Mouse (Mus musculus) T-helper 17 cell (primary cell): ENCODE measurements at regions not wholly inside any gene's neighbourhood (a gene's known extent, or its start where the extent isn't known, plus 50 kb on each side); places are given as distances from the start of the nearest gene placed in this dataset.

Experiments
- in situ Hi-C, 2 experiments: fragments of 300-600 bp; cut with MboI, MseI; formaldehyde crosslinking; loops; 1 replicate in 1 of 2; 2 replicates in 1 of 2; pipeline ENCODE4 v1.15.1; 2025; ENCODE audit warnings: high pct_unique_total_duplicates in 2 of 2

GRCm38 (mm10) chr15:9898211-9898610 is 149.5 kb upstream of the Spef2 start:
- in situ Hi-C loops: loop anchor here in 1 of 2 experiments (5.0 kb wide), 1 partner anchor 39 kb away; no protein-coding TSS in a partner anchor

GRCm38 (mm10) chr15:9893146-9893545 is 144.5 kb upstream of the Spef2 start:
- in situ Hi-C loops: no loop called here

DNA sequence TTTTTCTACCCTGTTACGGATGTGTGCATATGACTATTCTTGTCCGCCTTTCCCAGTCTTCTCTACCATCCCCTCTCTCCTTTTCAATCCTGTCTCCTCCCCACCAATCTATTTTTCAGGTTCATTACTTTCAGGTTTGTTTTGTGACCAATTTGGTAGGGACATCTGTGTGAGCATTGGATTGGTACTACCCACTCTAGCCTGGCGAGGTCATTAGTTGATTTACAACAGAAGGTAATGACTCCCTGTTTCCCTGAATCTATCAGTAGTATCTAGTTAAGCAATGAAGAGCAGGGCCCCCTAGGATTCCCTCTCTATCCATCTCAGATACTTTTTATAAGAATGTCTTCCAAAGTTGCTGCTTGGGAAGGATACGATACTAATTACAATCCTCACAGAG is 143.5 kb upstream of the Spef2 start:
- in situ Hi-C loops: no loop called here

DNA sequence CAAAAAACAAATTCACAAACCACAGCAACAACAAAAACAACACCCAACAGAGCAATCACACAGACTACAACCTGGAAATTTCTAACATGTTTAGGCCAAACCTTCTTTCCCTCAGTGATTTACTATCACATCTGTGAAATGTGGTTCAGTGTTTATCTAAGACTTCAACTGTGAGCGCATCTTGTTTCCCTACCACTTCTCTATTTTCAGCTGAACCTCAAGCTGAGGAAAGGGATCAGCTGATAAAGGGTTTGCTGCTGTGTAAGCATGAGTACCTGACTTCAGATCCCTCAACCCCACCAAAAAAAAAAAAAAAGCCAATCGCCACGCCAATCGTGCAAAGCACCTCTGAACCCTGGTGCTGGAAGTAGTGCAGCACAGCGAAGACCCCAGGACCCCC is 142.8 kb upstream of the Spef2 start:
- in situ Hi-C loops: no loop called here

GRCm38 (mm10) chr15:9875776-9876175 is 127.1 kb upstream of the Spef2 start:
- in situ Hi-C loops: no loop called here

DNA sequence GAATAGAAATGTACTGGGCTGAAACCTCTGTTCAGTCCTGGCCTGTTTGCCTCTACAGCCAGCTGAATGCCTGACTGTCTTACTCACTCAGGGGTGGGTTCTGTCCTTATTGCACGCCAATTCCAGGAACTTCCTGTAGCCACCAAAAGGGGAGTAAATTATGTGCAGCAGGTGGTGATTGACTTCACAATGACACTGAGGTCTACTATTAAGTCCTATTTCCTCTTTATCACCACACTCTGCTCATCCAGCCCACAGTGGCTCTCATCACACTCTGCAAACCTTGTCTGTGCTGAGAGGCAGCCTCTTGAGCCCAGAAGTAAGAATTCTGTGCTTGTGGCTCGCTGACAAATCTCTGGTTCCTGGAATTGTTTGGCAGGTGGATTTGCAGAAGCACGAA is 121.5 kb upstream of the Spef2 start:
- in situ Hi-C loops: loop anchor here in 1 of 2 experiments (5.0 kb wide), 2 partner anchors 118 to 288 kb away; no protein-coding TSS in a partner anchor

DNA sequence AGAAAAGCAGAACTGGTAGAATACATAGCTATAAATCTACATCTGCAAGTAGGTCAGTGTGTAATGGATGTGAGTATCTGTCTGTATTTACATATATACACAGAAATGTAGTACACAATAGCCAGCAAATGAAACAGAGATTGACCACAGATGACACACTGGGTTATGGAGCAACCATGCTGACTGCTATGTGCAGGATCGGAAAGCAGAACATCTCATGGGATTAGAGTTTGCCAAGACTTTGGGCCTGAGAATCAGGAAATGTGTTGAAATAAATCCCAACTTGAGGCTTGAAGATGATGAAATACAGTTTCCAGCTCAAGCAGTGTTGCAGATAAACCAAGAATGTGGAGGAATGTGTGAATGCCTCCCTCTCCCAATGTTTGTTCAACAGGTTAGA is 116.1 kb upstream of the Spef2 start:
- in situ Hi-C loops: loop anchor here (5.0 to 10.0 kb wide), 4 partner anchors 410 to 1110 kb away; no protein-coding TSS in a partner anchor

- in situ Hi-C loops: loop anchor here in 1 of 2 experiments (5.0 to 10.0 kb wide), 3 partner anchors 407 to 1113 kb away; no protein-coding TSS in a partner anchor
Measured at GRCm38 (mm10) chr15:9861825-9862224, 113.2 kb upstream of the Spef2 start.

- in situ Hi-C loops: no loop called here
Measured at GRCm38 (mm10) chr15:9839681-9840080, 91.0 kb upstream of the Spef2 start.

- in situ Hi-C loops: no loop called here
Measured at GRCm38 (mm10) chr15:9835096-9835495, 86.4 kb upstream of the Spef2 start.

DNA sequence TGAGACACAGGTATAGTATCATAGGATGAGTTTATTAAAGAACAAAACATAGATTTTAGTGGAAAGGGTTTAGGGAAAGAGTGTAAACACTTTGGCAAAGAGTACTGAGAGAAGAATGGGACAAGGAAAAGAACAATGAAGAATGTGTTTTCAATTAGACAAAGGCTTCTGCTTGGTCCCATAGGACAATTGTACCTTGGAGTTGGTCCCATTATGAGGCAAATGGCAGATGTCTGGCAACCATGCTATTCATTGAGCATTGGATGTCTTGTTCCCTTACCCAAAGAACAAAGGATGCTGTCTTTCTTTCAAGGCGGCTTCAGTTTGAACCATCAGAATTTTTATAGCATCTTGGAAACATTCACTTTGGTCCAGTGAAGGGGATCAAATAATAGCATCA is 55.8 kb upstream of the Spef2 start:
- in situ Hi-C loops: no loop called here
